Mouse (Mus musculus) inflammation-experienced regulatory T-cells, adult 6 months (primary cell): ENCODE results near the gene Rbfox3. TPM values are rescaled to one million over a fixed set of nuclear protein-coding genes. Genes with fewer than 3 reads are reported as not detected.

Experiments
- ATAC-seq: one replicate; pipeline ENCODE4 v1.8.0; 2017
- polyA plus RNA-seq, 3 experiments: library from polyadenylated mRNA; unstranded; fragments of 100-300 nt; shearing (Covaris generic); gene quantifications; one replicate each; pipeline ENCODE4 v1.2.1; 2017

Rbfox3 gene
- polyA plus RNA-seq, 3 experiments from 2014 or later = 0.30 TPM; not detected in 2

DNA sequence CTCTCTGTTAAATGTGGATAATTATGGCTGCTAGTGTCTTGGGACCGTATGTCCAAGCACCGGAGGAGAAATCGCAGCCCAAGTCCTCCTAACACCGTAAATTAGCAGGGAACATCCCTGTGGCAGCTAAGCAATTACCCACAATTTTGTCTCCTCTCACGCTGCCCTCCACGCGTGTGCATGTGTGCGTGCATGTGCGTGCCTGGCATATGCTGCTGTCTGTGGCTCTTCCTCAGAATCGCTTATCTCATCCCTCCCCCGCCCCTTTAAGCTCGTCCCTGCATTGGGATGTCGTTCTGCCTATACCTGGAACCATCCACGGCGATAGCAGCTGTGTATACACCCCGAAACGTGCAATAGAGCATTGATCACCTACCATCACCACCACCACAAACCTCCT lies 156.4 kb downstream of the Rbfox3 start:
- no peak for ATAC-seq

DNA sequence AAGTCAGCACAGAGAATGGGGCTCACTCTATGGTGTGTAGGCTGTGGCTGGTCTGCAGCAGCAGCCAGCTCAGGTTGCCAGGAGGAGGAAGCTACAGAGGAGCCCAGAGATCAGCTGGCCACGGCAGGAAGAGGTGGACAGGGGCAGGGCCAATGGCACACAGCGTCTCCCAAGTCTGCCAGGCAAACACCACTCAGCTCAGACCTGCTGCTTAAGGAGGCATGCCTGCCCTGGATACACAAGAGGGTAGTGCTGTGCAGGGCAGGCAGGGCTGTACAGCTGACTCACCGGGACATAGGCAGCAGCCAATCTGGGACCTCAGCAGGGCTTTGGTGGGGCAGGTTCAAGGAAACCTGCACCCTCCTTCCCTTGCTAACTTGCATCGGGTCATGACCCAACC lies 156.9 kb downstream of the Rbfox3 start:
- ATAC-seq = no peak

DNA sequence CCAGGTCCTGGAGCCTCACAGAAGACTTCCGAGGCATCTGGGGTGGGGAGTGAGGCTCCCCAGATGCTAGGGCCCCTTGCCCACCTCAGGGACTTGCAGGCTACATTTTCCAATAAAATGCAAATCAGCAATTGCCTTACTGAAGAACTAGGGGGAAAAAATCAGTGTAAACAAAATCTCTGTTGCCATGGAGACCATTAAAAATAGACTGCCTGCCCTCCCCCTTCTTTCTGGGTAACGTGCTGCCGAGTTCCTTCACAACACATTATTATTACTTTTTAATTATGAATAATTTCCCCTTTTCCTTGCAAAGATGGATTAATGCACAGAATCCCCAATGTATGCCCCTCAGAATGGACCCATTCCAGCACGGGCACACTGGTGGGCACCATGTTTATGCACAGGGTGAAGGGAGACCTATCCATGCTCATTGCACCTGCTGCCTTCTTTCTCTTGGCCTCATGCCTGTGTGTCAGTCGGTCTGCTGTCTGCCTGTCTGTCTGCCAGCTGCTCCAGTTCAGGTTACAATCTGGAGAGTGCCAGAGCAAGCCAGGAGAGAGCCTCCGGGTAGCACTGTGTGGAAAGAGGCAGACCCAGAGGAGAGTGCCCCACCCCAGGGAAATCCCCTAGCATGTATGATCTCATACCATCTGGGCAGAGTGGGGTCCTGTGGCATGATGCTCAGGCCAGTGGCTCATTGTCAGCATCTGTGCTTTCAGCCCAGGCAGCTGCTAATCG lies 159.3 kb downstream of the Rbfox3 start:
- ATAC-seq = no peak

GRCm38 (mm10) chr11:118750745-118751330 lies 160.6 kb downstream of the Rbfox3 start:
- no peak for ATAC-seq

DNA sequence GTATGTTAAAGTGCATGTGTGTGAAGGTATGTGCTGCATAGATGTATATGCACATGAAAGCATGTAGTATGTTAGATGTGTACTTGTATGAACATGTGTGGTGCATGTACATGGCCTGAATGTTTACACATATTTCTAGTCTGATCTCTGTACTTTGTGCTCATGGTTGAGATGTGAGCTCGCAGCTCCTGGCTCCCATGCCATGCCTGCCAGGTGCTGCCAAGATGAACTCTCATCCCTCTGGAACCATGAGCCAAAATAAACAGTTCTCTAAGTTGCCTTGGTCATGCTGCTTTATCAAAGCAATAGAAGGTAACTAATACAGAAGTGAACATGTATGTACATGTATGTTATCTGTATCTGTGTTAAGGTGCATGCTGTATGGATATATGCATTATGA lies 161.9 kb downstream of the Rbfox3 start:
- no peak for ATAC-seq

GRCm38 (mm10) chr11:118748622-118749021 lies 162.8 kb downstream of the Rbfox3 start:
- no peak for ATAC-seq

- no peak for ATAC-seq
Observed at GRCm38 (mm10) chr11:118745279-118745678, 166.1 kb downstream of the Rbfox3 start.

DNA sequence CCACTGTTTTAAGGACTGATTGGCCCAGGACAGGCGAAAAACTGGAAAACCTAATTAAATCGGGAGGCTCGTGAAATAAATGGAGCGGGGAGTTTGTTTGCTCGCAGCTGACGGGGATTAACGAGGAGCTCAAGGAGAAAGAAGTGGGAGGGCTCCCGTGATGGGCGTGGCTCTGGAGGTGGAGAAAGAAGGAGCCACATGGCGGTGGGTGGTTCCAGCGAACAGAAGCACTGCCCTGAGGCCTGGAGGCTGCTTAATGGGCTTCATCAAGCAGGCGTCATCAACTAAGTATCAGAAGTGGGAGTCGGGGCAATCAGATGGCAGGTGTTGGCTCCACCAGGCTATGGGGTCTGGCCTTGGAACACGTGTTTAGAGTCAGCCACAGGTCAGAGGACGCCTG lies 166.6 kb downstream of the Rbfox3 start:
- ATAC-seq = no peak

- peak; percentile 19 for ATAC-seq
Observed at GRCm38 (mm10) chr11:118742762-118743161, 168.6 kb downstream of the Rbfox3 start.

DNA sequence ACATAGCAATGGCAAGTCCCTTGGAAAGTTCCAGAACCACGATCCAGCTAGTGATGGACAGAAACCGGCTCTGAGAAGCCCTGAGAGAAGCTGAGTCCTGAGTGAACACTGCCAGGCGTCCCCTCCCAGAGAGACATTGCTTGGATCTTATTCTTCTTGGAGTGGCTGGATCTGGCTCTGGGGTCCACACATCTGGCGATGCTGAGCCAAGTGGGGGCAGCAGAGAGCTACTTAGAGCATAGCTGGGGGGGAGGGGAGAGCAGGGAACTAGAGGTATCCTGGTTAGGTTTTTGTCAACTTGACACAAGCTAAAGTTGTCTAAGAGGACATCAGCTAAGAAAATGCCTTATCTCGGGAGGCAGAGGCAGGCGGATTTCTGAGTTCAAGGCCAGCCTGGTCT lies 170.1 kb downstream of the Rbfox3 start:
- no peak for ATAC-seq

- ATAC-seq = peak; percentile 53
Observed at GRCm38 (mm10) chr11:118740001-118740400, 171.4 kb downstream of the Rbfox3 start.

GRCm38 (mm10) chr11:118738855-118739832 lies 172.3 kb downstream of the Rbfox3 start:
- ATAC-seq = peak; percentile 63

DNA sequence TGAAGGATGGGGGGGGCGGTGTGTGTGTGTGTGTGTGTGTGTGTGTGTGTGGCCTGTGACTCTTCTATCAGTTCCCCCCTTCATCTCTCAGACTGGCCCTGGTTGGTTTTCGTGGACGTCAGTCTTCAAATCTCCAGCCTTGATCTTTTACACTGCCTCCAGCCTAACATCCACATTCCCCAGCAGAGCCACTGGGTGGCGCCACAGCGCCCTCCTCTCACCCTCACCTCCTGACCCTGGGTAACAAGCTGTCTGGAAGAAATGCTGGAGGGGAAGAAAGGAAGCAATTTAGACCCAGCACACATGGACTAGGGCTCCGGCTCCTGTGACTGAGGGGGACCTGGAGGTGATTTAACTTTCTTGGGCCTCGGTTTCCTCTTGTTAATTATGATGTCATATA lies 173.1 kb downstream of the Rbfox3 start:
- no peak for ATAC-seq

GRCm38 (mm10) chr11:118737821-118738220 lies 173.6 kb downstream of the Rbfox3 start:
- no peak for ATAC-seq

GRCm38 (mm10) chr11:118736993-118737392 lies 174.4 kb downstream of the Rbfox3 start:
- ATAC-seq = no peak

DNA sequence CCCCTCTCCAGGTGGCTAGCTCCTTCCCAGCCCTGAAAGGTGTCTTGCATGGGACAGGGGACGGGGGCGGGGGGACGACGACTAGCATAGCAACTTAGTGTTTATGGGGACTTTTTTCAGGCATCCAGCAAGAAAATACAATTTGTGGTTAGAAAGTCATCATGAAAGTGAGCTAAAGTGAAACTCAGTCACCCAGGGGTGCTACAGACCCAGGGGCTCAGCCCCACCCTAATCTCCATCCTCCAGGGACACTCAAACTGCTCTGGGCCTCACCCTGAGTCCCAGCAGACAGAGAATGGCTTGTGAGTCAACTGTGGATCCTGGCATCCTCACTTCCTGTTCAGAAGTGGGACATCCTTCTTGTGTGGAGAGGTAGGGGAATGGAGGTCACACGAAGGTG lies 179.7 kb downstream of the Rbfox3 start:
- peak; percentile 46 for ATAC-seq

GRCm38 (mm10) chr11:118729373-118729772 lies 182.0 kb downstream of the Rbfox3 start:
- ATAC-seq = no peak

GRCm38 (mm10) chr11:118728797-118729196 lies 182.6 kb downstream of the Rbfox3 start:
- no peak for ATAC-seq

- no peak for ATAC-seq
Observed at GRCm38 (mm10) chr11:118728083-118728551, 183.3 kb downstream of the Rbfox3 start.

GRCm38 (mm10) chr11:118726430-118726829 lies 185.0 kb downstream of the Rbfox3 start:
- no peak for ATAC-seq

GRCm38 (mm10) chr11:118724423-118724822 lies 187.0 kb downstream of the Rbfox3 start:
- no peak for ATAC-seq

DNA sequence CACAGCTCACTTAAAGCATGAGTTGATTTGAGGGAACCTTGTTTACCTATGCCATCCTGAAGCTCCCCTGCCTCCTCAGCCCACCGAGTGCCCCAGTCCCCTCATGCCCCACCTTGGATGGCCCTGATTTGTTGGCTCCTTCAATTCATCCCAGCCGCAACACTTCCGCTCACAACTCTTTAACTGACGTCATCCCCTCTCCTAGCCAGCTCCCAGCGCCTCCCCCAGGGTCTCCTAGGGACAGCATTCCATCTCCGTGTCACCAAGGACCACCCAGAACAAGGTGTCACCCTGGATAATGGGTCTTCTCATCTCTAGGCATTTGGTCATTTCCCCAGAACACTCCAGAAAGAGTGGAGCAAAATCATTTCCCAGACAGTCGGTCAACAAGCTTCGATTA lies 188.2 kb downstream of the Rbfox3 start:
- no peak for ATAC-seq

DNA sequence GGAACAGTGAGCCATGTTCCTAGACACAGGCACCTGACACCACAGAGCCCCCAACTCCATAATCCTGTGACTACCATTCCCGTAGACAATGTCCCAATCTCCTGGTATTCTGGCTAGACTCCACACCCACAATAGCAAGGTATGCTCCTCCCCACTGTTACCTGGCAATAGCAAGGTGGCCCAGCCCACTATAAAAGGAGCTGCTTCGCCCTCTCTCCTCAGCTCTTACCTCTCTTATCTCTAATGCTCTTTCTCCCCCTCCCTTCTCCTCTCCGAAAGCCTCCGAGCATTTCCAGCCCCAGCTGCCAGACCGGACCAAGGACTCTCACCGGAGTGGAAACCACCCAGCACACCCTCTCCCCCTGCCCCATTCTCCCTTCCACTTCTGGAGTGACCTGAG lies 189.5 kb downstream of the Rbfox3 start:
- no peak for ATAC-seq
